Mouse (Mus musculus): Measurements from ENCODE around the gene Gm21992. TPM values are rescaled to one million over a fixed set of nuclear protein-coding genes. Genes with fewer than 3 reads are reported as not detected.

Gm21992 gene
- polyA plus RNA-seq, 1 experiment from 2014 or later: 41.2 TPM

DNA sequence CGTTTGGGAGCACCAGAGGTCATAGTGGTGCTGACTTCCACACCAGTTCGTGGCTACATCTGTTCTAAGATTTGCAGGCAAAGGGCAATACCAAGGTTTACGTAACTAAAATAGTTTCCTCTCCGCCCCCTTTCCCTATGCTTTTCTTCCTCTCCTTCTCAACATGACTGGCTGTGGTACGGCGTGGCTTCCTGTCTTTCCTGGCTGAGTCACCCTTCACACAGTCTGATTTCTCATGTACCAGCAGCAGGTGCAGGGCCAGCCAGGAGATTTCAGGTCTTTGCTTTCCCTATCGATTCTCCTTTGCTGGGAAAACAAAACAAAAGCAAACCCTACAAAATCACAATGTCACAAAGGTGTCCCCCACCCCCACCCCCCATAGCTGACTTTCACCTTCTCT, 110.2 kb downstream of the Gm21992 start:
- Histone ChIP-seq H3K27me3 (ENCODE audit: control insufficient read depth, insufficient read depth, low read length) (peaks cover 37% of the 10 kb centered on the region), H3K27ac (ENCODE audit: low read depth, low read length) (no peak overlapping the region), H3K9me3 (ENCODE audit: control insufficient read depth, low read length) (no peaks in the 10 kb centered on the region), H3K36me3 (ENCODE audit: control insufficient read depth, insufficient read depth, low read length) (no peaks in the 10 kb centered on the region), H3K9ac (ENCODE audit: low read depth, low read length) (no peak overlapping the region), H3K4me3 (ENCODE audit: low read length) (no peak overlapping the region), H3K4me2 (replicated peaks; ENCODE audit: low read depth, low read length) (no peak overlapping the region), H3K4me1 (ENCODE audit: control insufficient read depth, insufficient read depth, low read length) (peaks cover 4% of the 10 kb centered on the region; the same call in 1 of the 2 replicates)
- ATAC-seq (ENCODE audit: low FRiP score, low TSS enrichment): no peak
- WGBS: 55% methylated on average over 7 of the region's 7 CpGs

DNA sequence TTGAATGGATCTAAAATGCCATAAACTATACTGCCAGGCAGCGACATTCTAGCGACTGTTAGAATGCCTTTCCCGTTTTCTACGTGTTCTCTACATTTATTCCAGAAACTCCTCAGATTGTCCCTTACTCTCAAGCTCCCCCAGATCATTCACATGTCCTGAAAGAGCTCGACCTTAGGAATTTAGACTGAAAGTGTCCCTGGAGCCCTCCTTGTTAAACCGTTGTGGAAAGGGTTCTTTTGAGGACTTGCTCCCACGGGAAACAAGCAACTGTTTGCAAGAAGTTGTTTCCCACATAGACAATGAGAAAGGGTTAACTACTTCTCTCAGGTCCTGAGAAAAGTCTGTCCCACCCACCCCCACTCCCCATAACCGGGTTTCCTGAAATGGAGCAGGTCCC, 110.8 kb downstream of the Gm21992 start:
- 63% methylated on average over 8 of the region's 8 CpGs for WGBS
- Histone ChIP-seq H3K27me3 (ENCODE audit: control insufficient read depth, insufficient read depth, low read length) (peaks cover 37% of the 10 kb centered on the region), H3K4me3 (ENCODE audit: low read length) (no peak overlapping the region), H3K4me1 (ENCODE audit: control insufficient read depth, insufficient read depth, low read length) (peaks cover 4% of the 10 kb centered on the region; the same call in 1 of the 2 replicates), H3K4me2 (replicated peaks; ENCODE audit: low read depth, low read length) (no peak overlapping the region), H3K36me3 (ENCODE audit: control insufficient read depth, insufficient read depth, low read length) (no peaks in the 10 kb centered on the region), H3K9ac (ENCODE audit: low read depth, low read length) (no peak overlapping the region), H3K9me3 (ENCODE audit: control insufficient read depth, low read length) (no peaks in the 10 kb centered on the region), H3K27ac (ENCODE audit: low read depth, low read length) (no peak overlapping the region)
- ATAC-seq (ENCODE audit: low FRiP score, low TSS enrichment): no peak

DNA sequence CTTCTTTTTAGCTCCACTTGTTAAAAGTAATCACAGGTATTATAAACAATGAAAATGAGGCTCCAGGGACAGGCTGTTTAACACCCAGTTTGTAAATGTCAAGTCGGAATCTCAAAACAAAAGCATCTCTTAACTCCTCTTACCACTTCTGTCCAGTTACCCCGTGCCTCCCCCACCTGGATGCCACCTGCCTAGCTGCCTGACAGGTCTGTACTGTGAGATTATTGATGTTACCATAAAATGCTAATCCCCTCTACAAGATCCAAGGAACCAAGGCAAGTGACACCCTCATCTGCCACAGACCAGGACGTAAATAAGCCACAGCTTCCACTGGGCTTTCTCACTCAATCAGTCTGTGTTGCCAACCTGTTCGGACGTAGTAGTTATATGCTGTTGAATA, 111.6 kb downstream of the Gm21992 start:
- ATAC-seq (ENCODE audit: low FRiP score, low TSS enrichment): no peak
- H3K27me3 ChIP-seq (ENCODE audit: control insufficient read depth, insufficient read depth, low read length): peaks cover 37% of the 10 kb centered on the region

DNA sequence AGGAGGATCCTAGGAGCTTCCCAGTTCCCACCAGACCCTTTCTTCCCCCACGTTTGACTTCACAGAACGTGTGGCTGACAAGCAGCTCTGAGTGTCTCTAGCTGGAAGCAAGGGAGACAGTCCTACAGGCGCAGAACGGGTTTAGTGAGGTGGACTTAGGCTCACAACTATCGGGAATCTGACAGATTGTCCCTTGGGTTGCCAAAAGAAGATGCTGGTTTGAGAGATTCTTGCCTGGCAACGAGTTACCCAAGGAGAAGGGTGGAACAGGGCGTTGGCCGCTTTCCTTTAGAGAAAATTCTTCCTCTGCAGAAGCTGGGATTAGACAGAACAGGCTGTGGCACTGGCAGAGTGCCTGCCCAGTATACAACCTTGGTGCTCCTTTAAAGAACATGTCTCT, 112.6 kb downstream of the Gm21992 start:
- ATAC-seq (ENCODE audit: low FRiP score, low TSS enrichment): no peak
- Histone ChIP-seq H3K9ac (ENCODE audit: low read depth, low read length) (no peak overlapping the region), H3K36me3 (ENCODE audit: control insufficient read depth, insufficient read depth, low read length) (no peaks in the 10 kb centered on the region), H3K4me3 (ENCODE audit: low read length) (peak overlapping the region; percentile 56; the same call in 1 of the 2 replicates), H3K9me3 (ENCODE audit: control insufficient read depth, low read length) (no peaks in the 10 kb centered on the region), H3K4me1 (ENCODE audit: control insufficient read depth, insufficient read depth, low read length) (peaks cover 4% of the 10 kb centered on the region; the same call in 1 of the 2 replicates), H3K4me2 (replicated peaks; ENCODE audit: low read depth, low read length) (no peak overlapping the region), H3K27me3 (ENCODE audit: control insufficient read depth, insufficient read depth, low read length) (peaks cover 43% of the 10 kb centered on the region), H3K27ac (ENCODE audit: low read depth, low read length) (no peak overlapping the region)
- WGBS: 40% methylated on average over 8 of the region's 8 CpGs

More for the DNA sequence above, 111.6 kb downstream of the Gm21992 start:
- Histone ChIP-seq H3K4me2 (replicated peaks; ENCODE audit: low read depth, low read length) (no peak overlapping the region), H3K27ac (ENCODE audit: low read depth, low read length) (no peak overlapping the region), H3K4me3 (ENCODE audit: low read length) (no peak overlapping the region), H3K4me1 (ENCODE audit: control insufficient read depth, insufficient read depth, low read length) (peaks cover 4% of the 10 kb centered on the region; the same call in 1 of the 2 replicates), H3K9ac (ENCODE audit: low read depth, low read length) (no peak overlapping the region), H3K9me3 (ENCODE audit: control insufficient read depth, low read length) (no peaks in the 10 kb centered on the region), H3K36me3 (ENCODE audit: control insufficient read depth, insufficient read depth, low read length) (no peaks in the 10 kb centered on the region)
- 27% methylated on average over 5 of the region's 5 CpGs for WGBS

DNA sequence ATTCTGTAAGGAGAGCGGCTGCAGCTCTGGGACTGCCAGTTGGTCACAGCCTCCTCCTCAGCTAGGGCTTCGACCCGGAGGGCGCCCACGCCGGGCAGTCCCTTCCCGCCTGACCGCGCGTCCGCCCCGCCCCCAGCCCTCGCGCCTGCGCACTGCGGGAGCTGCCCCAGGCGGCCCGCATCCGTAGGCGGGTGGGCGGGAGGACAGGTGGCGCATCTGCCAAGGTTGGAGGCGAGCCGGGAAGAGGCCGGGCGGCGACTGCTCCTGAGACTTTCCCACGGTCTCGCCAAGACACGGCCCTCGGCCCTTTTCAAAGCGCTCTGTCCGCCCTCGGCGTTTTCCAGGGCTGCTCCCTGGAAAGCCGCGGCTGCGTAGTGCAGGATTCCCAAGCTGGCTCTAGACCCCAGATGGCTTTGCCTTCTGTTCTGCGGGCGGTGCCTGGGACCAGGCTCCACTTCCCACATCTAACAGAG, 113.2 kb downstream of the Gm21992 start, which contains the start of gene Gm960:
Gene Gm960, minus strand, starts transcription at position 464 of the 473 bp plus-strand sequence.
- Histone ChIP-seq H3K4me2 (replicated peaks; ENCODE audit: low read depth, low read length) (peak within 1 kb of the TSS; percentile 88), H3K4me3 (ENCODE audit: low read length) (peak within 1 kb of the TSS; percentile 56), H3K4me1 (ENCODE audit: control insufficient read depth, insufficient read depth, low read length) (peaks cover 4% of the 10 kb centered on the region; the same call in 1 of the 2 replicates), H3K27ac (ENCODE audit: low read depth, low read length) (no peak within 1 kb of the TSS), H3K36me3 (ENCODE audit: control insufficient read depth, insufficient read depth, low read length) (no peaks in the 10 kb centered on the region), H3K9me3 (ENCODE audit: control insufficient read depth, low read length) (no peaks in the 10 kb centered on the region), H3K27me3 (ENCODE audit: control insufficient read depth, insufficient read depth, low read length) (peaks cover 43% of the 10 kb centered on the region), H3K9ac (ENCODE audit: low read depth, low read length) (peak within 1 kb of the TSS; percentile 52)
- under 1% methylated on average over 40 of the region's 40 CpGs for WGBS
- peak; percentile 90 for ATAC-seq (ENCODE audit: low FRiP score, low TSS enrichment)

DNA sequence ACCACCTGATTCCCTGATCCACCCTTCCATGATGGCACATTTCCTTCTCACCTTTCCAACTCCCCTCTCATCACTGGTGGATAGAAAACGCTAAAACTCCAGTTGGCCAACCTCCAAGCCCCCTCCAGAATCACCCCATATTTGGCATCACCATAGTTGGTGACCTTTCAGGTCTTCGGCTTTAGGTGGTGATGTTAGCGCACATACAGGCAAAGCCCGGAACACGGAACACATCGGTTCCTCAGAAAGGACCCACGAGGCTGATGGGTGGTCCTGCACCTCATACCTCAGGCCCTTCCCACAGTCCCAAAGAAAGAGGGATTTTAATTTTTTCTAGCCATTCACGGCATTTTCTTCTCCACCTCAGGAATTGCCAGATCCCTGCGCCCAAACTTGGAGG, 113.7 kb downstream of the Gm21992 start:
- no peak overlapping the region for H3K27ac ChIP-seq (ENCODE audit: low read depth, low read length)
- no peaks in the 10 kb centered on the region for H3K36me3 ChIP-seq (ENCODE audit: control insufficient read depth, insufficient read depth, low read length)
- peaks cover 43% of the 10 kb centered on the region for H3K27me3 ChIP-seq (ENCODE audit: control insufficient read depth, insufficient read depth, low read length)
- peak overlapping the region; percentile 88 for H3K4me2 ChIP-seq (replicated peaks; ENCODE audit: low read depth, low read length)
- H3K4me1 ChIP-seq (ENCODE audit: control insufficient read depth, insufficient read depth, low read length): peaks cover 4% of the 10 kb centered on the region; the same call in 1 of the 2 replicates
- H3K9me3 ChIP-seq (ENCODE audit: control insufficient read depth, low read length): no peaks in the 10 kb centered on the region
- ATAC-seq (ENCODE audit: low FRiP score, low TSS enrichment): 0 out of 2 replicates have a peak, but pooled peaks have one; percentile 4
- WGBS: 74% methylated on average over 9 of the region's 9 CpGs
- peak overlapping the region; percentile 52 for H3K9ac ChIP-seq (ENCODE audit: low read depth, low read length)
- peak overlapping the region; percentile 56 for H3K4me3 ChIP-seq (ENCODE audit: low read length)

DNA sequence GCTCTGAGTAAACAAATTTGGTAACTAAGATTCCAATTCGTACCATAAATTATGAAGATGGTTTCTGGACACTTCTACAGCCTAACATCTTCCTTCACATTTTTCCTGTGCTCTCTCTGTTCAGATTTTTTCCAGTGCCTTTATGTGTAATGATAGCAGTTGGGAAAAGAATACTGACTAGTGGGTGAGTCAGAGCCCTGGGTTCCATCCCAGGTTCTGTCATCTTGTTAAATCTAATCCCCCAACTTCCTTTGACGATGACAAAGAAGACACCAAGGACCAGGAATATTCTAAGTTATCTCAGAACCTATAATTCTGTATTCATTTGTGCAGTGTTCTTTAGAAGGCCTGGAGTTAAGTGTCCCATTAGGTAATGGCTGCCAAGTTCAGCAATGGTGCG, 114.3 kb downstream of the Gm21992 start:
- no peak overlapping the region for H3K27ac ChIP-seq (ENCODE audit: low read depth, low read length)
- H3K36me3 ChIP-seq (ENCODE audit: control insufficient read depth, insufficient read depth, low read length): no peaks in the 10 kb centered on the region
- no peaks in the 10 kb centered on the region for H3K9me3 ChIP-seq (ENCODE audit: control insufficient read depth, low read length)
- H3K4me2 ChIP-seq (replicated peaks; ENCODE audit: low read depth, low read length): no peak overlapping the region
- H3K27me3 ChIP-seq (ENCODE audit: control insufficient read depth, insufficient read depth, low read length): peaks cover 43% of the 10 kb centered on the region
- ATAC-seq (ENCODE audit: low FRiP score, low TSS enrichment): no peak
- H3K4me3 ChIP-seq (ENCODE audit: low read length): no peak overlapping the region
- no peak overlapping the region for H3K9ac ChIP-seq (ENCODE audit: low read depth, low read length)
- WGBS: 92% methylated on average over 3 of the region's 3 CpGs
- H3K4me1 ChIP-seq (ENCODE audit: control insufficient read depth, insufficient read depth, low read length): peaks cover 4% of the 10 kb centered on the region; the same call in 1 of the 2 replicates

DNA sequence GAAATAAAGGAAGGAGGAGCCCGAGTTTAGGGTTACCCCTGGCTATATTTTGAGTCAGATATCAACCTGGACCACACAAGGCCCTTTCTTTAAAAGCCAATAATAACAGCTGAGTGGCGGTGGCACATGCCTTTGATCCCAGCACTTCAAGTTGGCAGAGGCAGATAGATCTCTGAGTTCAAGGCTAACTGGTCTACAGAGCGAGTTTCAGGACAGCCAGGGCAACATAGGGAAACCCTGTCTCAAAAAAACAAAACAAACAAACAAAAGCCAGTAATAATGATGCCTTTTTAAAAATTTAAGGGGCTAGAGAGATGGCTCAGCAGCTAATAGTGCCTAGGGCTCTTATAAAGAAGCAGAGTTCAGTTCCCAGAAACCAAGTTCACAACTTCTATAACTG, 117.1 kb downstream of the Gm21992 start:
- peaks cover 4% of the 10 kb centered on the region; the same call in 1 of the 2 replicates for H3K4me1 ChIP-seq (ENCODE audit: control insufficient read depth, insufficient read depth, low read length)
- 68% methylated on average over 3 of the region's 3 CpGs for WGBS
- H3K9me3 ChIP-seq (ENCODE audit: control insufficient read depth, low read length): no peaks in the 10 kb centered on the region
- no peak overlapping the region for H3K4me2 ChIP-seq (replicated peaks; ENCODE audit: low read depth, low read length)
- H3K27ac ChIP-seq (ENCODE audit: low read depth, low read length): no peak overlapping the region
- H3K36me3 ChIP-seq (ENCODE audit: control insufficient read depth, insufficient read depth, low read length): no peaks in the 10 kb centered on the region
- H3K9ac ChIP-seq (ENCODE audit: low read depth, low read length): no peak overlapping the region
- ATAC-seq (ENCODE audit: low FRiP score, low TSS enrichment): no peak
- peaks cover 27% of the 10 kb centered on the region for H3K27me3 ChIP-seq (ENCODE audit: control insufficient read depth, insufficient read depth, low read length)
- H3K4me3 ChIP-seq (ENCODE audit: low read length): no peak overlapping the region

All from kidney, embryonic 14.5 days (tissue).